Mouse (Mus musculus) small intestine, adult 2 months (tissue): ENCODE results near the gene Stab2. TPM values are rescaled to one million over a fixed set of nuclear protein-coding genes. Genes with fewer than 3 reads are reported as not detected.

ENCODE experiments used
- H3K27ac ChIP-seq: fragments of 200-500 bp; 2 replicates; pipeline ENCODE4 v1.5.1; 2012; ENCODE audit warnings: low read depth, low read length, control low read depth, inconsistent platforms; ENCODE audit not compliant: insufficient read depth
- H3K27me3 ChIP-seq: fragments of 200-500 bp; 2 replicates; pipeline ENCODE4 v1.6.1; 2012; ENCODE audit warnings: mild to moderate bottlenecking, moderate library complexity, low read length, inconsistent platforms; ENCODE audit not compliant: control insufficient read depth, insufficient read depth
- H3K36me3 ChIP-seq: fragments of 200-500 bp; 2 replicates; pipeline ENCODE4 v1.6.1; 2012; ENCODE audit warnings: mild to moderate bottlenecking, low read length, control low read depth, inconsistent platforms; ENCODE audit not compliant: control insufficient read depth, insufficient read depth
- H3K4me1 ChIP-seq: fragments of 200-500 bp; 2 replicates; pipeline ENCODE4 v1.6.1; 2012; ENCODE audit warnings: low read length, inconsistent platforms, mixed read lengths; ENCODE audit not compliant: control insufficient read depth, insufficient read depth, insufficient read length
- H3K4me3 ChIP-seq: fragments of 200-500 bp; 2 replicates; pipeline ENCODE4 v1.5.1; 2012; ENCODE audit warnings: low read depth, mild to moderate bottlenecking, control low read depth, inconsistent platforms, low read length, moderate library complexity
- CTCF ChIP-seq: fragments of 200-500 bp; IDR thresholded peaks from 2 replicates; pipeline ENCODE4 v1.5.1; 2012; ENCODE audit warnings: low read depth, mild to moderate bottlenecking, control low read depth, inconsistent platforms, low read length, moderate library complexity, mixed read lengths; ENCODE audit not compliant: insufficient replicate concordance, insufficient read length; ENCODE audit errors: extremely low read depth
- POLR2A ChIP-seq: fragments of 200-500 bp; IDR thresholded peaks from 2 replicates; pipeline ENCODE4 v1.6.1; 2012; ENCODE audit warnings: low read depth, mild to moderate bottlenecking, control low read depth, inconsistent platforms, low read length, moderate library complexity
- WGBS: fragments of 180-500 bp; shearing (Covaris S2); methylation state at CpG from one replicate; pipeline ENCODE4 v1.1.7; 2018; 5-methylcytosine and 5-hydroxymethylcytosine counted together
- polyA plus RNA-seq: library from polyadenylated mRNA; depleted of rRNA; stranded (reverse); fragments of >200 nt; gene quantifications from 2 replicates; pipeline ENCODE4 v1.2.3, GENCODE M21; 2012

The Stab2 gene
- polyA plus RNA-seq, 1 experiment: 0.87 TPM

DNA sequence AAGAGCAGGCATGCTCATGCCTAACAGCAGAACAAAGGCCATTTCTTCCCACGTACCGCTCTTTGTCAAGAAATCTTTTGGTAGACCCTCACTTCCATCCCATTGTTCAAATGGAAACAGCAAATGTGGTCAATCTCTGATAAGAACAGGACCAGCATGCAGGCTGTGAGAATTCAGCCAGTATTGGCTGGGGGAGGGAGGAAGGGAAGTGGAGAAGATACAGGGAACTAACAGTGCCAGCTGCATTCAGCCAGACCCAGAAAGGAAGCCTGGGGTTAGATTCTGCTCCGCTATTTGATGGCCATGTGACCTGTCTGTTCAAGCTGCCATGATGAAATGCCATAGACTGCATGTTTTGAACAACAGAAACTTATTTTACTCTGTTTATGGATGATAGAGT, 32.0 kb upstream of the Stab2 start:
- TF ChIP-seq POLR2A: no peak
- no peak for TF ChIP-seq CTCF
- H3K27me3 ChIP-seq: no peaks in the 10 kb centered on the region
- no peak overlapping the region for H3K4me3 ChIP-seq
- H3K4me1 ChIP-seq: no peaks in the 10 kb centered on the region
- H3K27ac ChIP-seq: no peak overlapping the region
- WGBS: 87% methylated on average over 3 of the region's 3 CpGs
- no peaks in the 10 kb centered on the region for H3K36me3 ChIP-seq

DNA sequence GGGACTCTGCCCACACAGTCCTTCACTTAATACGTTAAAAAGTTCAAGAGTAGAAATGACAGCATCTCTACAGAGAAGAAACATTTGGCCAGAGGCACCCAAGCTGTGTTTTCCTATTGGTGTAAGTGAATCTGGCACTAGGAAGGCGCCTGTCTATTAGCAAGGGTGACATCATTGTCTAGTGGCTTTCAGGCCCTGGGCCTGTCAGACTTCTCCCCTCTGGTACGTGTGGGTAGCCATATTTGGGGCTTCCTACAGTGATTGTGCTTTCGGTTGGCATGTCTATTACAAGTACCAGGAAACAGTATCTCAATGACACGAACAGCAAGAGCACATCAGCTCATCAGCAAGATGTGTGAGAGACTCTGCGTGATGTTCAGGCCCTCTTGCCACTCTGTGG, 31.5 kb upstream of the Stab2 start:
- H3K27ac ChIP-seq: no peak overlapping the region
- no peak for TF ChIP-seq CTCF
- no peak for TF ChIP-seq POLR2A
- WGBS: 79% methylated on average over 6 of the region's 6 CpGs

DNA sequence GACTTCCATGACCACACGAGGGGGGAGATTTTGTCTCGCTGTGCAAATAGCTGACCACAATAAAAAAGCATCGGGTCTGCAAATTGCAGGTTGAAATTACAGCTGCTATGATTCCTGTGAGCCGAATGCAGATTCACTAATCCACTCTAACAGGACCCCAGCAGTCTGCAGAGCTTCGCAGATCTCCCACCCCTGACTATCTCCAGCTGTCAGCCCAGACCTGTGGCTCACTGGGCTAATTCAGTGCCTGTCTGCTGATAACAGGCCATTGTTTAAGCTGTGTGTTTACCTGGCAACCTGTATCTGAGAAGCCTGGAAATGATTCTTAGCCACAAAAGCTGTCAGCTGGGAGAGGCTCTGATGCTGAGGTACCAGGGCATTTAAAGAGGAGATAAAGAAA, 29.2 kb upstream of the Stab2 start:
- TF ChIP-seq CTCF: no peak
- TF ChIP-seq POLR2A: no peak
- Histone ChIP-seq H3K36me3 (no peaks in the 10 kb centered on the region), H3K27ac (no peak overlapping the region), H3K4me1 (no peaks in the 10 kb centered on the region), H3K27me3 (no peaks in the 10 kb centered on the region), H3K4me3 (no peak overlapping the region)
- 22% methylated on average over 5 of the region's 5 CpGs for WGBS

More for the DNA sequence above, 31.5 kb upstream of the Stab2 start:
- no peaks in the 10 kb centered on the region for H3K4me1 ChIP-seq
- no peaks in the 10 kb centered on the region for H3K27me3 ChIP-seq
- H3K36me3 ChIP-seq: no peaks in the 10 kb centered on the region
- H3K4me3 ChIP-seq: no peak overlapping the region

DNA sequence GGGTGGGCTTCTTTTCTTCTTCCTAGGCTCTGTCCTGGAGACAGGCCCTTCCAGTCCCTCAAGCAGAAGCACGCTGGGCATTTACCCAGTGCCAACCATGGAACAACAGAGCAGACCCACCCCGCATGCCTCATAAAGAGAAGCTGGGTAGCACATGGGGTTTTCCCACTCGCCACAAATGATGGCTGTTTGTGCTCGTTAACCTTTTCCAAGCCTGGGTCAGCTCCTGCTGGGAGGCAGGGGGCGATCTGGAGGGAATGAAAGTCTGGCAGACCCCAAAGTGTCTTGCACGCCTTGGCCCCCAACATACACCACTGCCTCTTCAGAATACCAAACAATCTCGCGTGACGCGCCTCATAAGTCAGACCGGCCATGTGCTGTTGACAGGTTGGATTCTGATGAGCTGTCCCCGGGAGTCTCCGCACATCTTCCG, 28.5 kb upstream of the Stab2 start:
- no peaks in the 10 kb centered on the region for H3K27me3 ChIP-seq
- WGBS: 53% methylated on average over 14 of the region's 14 CpGs
- H3K4me1 ChIP-seq: no peaks in the 10 kb centered on the region

DNA sequence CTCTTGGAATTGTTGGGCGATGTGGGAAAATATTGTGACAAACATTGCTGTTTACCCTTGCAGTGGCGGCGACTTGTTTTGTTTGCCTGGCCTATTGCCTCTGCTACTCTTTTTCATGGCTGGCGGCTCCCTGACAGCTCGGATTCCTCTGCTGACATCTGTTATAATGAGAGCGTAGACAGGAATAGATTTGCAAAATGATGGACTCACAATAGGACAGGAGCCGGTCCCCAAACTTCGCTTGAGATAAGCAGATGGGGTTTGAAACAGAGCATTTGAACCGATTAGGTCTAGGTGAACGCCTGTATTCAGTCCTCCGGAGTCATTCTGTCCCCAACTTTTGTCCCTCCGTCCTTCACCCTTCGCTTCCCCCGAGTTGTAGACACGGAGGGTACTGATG, 28.0 kb upstream of the Stab2 start:
- H3K27ac ChIP-seq: no peak overlapping the region
- H3K27me3 ChIP-seq: no peaks in the 10 kb centered on the region
- H3K4me3 ChIP-seq: no peak overlapping the region
- no peaks in the 10 kb centered on the region for H3K4me1 ChIP-seq
- no peak for TF ChIP-seq CTCF
- TF ChIP-seq POLR2A: no peak
- WGBS: 80% methylated on average over 15 of the region's 15 CpGs
- H3K36me3 ChIP-seq: no peaks in the 10 kb centered on the region

More for the DNA sequence above, 28.5 kb upstream of the Stab2 start:
- no peak overlapping the region for H3K4me3 ChIP-seq
- H3K27ac ChIP-seq: no peak overlapping the region
- TF ChIP-seq CTCF (no peak), POLR2A (no peak)
- no peaks in the 10 kb centered on the region for H3K36me3 ChIP-seq

DNA sequence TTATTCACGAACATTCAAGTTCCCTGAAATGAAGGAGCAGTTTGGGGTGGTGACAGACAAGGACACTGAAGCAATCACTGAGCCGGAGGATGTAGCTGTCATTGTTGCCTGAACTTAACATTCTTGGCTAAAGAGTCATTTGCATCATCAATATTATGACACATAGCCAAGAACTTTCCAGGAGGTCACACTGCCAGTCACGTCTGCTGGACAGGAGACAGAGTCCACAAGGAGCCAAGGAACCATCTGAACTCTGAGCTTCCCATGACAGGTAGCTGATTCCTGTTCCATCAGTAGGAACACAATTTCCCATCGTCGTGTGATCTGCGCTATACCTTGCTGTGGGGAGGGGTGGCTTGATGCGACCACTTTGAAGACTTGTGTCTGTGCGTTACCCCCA, 24.9 kb upstream of the Stab2 start:
- no peak for TF ChIP-seq POLR2A
- TF ChIP-seq CTCF: no peak
- 77% methylated on average over 8 of the region's 8 CpGs for WGBS
- no peak overlapping the region for H3K27ac ChIP-seq
- no peaks in the 10 kb centered on the region for H3K27me3 ChIP-seq
- H3K4me3 ChIP-seq: no peak overlapping the region
- no peaks in the 10 kb centered on the region for H3K36me3 ChIP-seq
- H3K4me1 ChIP-seq: no peaks in the 10 kb centered on the region

DNA sequence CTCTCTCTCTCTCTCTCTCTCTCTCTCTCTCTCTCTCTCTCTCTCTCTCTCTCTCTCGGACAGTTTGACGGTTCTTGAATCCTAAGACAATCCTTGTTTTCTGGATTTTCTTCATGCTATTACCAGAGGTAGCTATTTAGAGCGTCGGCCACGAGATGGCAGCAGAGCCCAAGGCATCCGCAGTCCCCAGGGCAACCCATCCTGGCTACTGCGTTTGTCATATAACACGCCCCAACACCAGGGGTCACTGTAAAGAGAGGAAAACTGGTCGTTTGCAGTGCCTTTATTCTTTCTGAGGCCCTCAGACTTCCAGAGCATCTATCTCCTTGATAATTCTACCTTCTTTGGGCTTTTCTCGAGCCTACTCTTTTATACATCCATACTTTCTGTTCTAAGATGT, 17.1 kb upstream of the Stab2 start:
- Histone ChIP-seq H3K27ac (no peak overlapping the region), H3K4me1 (no peaks in the 10 kb centered on the region), H3K27me3 (no peaks in the 10 kb centered on the region), H3K36me3 (no peaks in the 10 kb centered on the region), H3K4me3 (no peak overlapping the region)
- TF ChIP-seq CTCF: peak; percentile 97
- no peak for TF ChIP-seq POLR2A
- 3% methylated on average over 8 of the region's 10 CpGs for WGBS

DNA sequence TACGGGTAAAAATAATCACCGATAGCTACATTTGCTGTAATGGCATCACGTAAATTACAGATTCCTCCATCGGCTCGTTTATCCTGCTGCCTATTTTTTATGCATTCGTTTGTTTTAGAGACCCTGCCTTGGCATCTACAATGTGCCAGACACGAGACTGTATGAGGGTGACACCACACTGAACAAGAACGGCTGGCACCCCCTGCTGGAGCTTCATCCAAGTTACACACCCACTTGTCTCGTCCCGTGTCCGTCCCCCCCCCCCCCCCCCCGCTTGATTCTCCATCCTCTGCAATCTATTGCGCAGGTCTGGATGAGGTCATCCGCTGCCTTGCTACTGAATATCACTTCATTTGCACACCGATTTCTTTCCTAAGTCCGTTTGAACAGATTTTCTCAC, 12.9 kb upstream of the Stab2 start:
- no peaks in the 10 kb centered on the region for H3K27me3 ChIP-seq
- no peaks in the 10 kb centered on the region for H3K4me1 ChIP-seq
- no peak overlapping the region for H3K27ac ChIP-seq
- no peak overlapping the region for H3K4me3 ChIP-seq
- TF ChIP-seq CTCF (no peak), POLR2A (no peak)
- whole genome bisulfite sequencing: 54% methylated on average over 15 of the region's 16 CpGs
- no peaks in the 10 kb centered on the region for H3K36me3 ChIP-seq
